Mouse (Mus musculus) heart, adult 2 months (tissue): ENCODE data around the gene Dip2c.

Experiments used
- CTCF ChIP-seq: fragments of 200-600 bp; IDR thresholded peaks from 2 replicates; pipeline ENCODE4 v1.8.1; 2022; ENCODE audit warnings: antibody characterized with exemption, mild to moderate bottlenecking, moderate library complexity
- EP300 ChIP-seq: fragments of 200-500 bp; IDR thresholded peaks from 2 replicates; pipeline ENCODE4 v1.6.1; 2011; ENCODE audit warnings: low read depth, low read length, control low read depth; ENCODE audit not compliant: insufficient read depth

GRCm38 (mm10) chr13:9350670-9351069 lies 74.3 kb downstream of the Dip2c start:
- TF ChIP-seq CTCF, result no peak
- no peak for TF ChIP-seq EP300
